ENCODE assay signal across 7 mouse cellular contexts in genomic region chr6:82723321-82723720, GRCm38 (mm10). TPM values are rescaled to one million over a fixed set of nuclear protein-coding genes. Genes with fewer than 3 reads are reported as not detected.
DNase-seq lines count a peak whose midpoint lies in the region; ATAC-seq and TF ChIP-seq lines count a peak whose summit lies in the region.

No protein-coding gene starts in this region.

- H3K9ac ChIP-seq in liver, postnatal 0 days (replicated peaks), result no peak overlapping the region
- peak overlapping the region; percentile 61 for H3K9ac ChIP-seq in embryonic facial prominence, embryonic 13.5 days
- peak overlapping the region; percentile 36 for H3K9ac ChIP-seq in lung, embryonic 14.5 days

- TF ChIP-seq EP300 in liver, postnatal 0 days (IDR thresholded peaks at IDR 0.05; ENCODE audit: low read depth), result no peak

- H3K4me2 ChIP-seq in liver, postnatal 0 days (ENCODE audit: low read depth, low read length), result no peak overlapping the region
- no peak overlapping the region for H3K4me2 ChIP-seq in embryonic facial prominence, embryonic 13.5 days
- H3K4me2 ChIP-seq in lung, embryonic 14.5 days, result no peak overlapping the region

- H3K9me3 ChIP-seq in liver, postnatal 0 days (ENCODE audit: low read length), result no peaks in the 10 kb centered on the region
- H3K9me3 ChIP-seq in embryonic facial prominence, embryonic 13.5 days, result no peaks in the 10 kb centered on the region
- no peaks in the 10 kb centered on the region for H3K9me3 ChIP-seq in lung, embryonic 14.5 days (ENCODE audit: low read depth, low read length)

- no peaks in the 10 kb centered on the region for H3K27me3 ChIP-seq in liver, postnatal 0 days (ENCODE audit: insufficient read depth, low read length)
- H3K27me3 ChIP-seq in embryonic facial prominence, embryonic 13.5 days, result no peaks in the 10 kb centered on the region
- no peaks in the 10 kb centered on the region for H3K27me3 ChIP-seq in lung, embryonic 14.5 days (ENCODE audit: insufficient read depth, low read length)

- peaks cover 19% of the 10 kb centered on the region for H3K36me3 ChIP-seq in liver, postnatal 0 days (replicated peaks; ENCODE audit: insufficient read depth, low read length)
- H3K36me3 ChIP-seq in embryonic facial prominence, embryonic 13.5 days, result peaks cover 37% of the 10 kb centered on the region
- H3K36me3 ChIP-seq in lung, embryonic 14.5 days (ENCODE audit: insufficient read depth), result peaks cover 30% of the 10 kb centered on the region

- WGBS in liver, postnatal 0 days (ENCODE audit: insufficient replicate concordance), result 69% methylated on average over 5 of the region's 5 CpGs
- 31% methylated on average over 5 of the region's 5 CpGs for WGBS in embryonic facial prominence, embryonic 13.5 days
- WGBS in lung, embryonic 14.5 days, result 20% methylated on average over 5 of the region's 5 CpGs

- intact Hi-C loops in left cerebral cortex, adult 2 months (cut with DNase I), result no loop called here

- no peak overlapping the region for H3K27ac ChIP-seq in liver, postnatal 0 days (ENCODE audit: low read depth)
- peak overlapping the region; percentile 84 for H3K27ac ChIP-seq in embryonic facial prominence, embryonic 13.5 days
- H3K27ac ChIP-seq in lung, embryonic 14.5 days (ENCODE audit: low read depth), result peak overlapping the region; percentile 90
- H3K27ac ChIP-seq in left cerebral cortex, adult 2 months, result no peak overlapping the region

- peak; percentile 28 for DNase-seq in liver
- no peak for DNase-seq in liver, postnatal 0 days
- peak; percentile 83 for DNase-seq in lung, embryonic 14.5 days
- DNase-seq in yolk sac, embryonic 10.5 days (ENCODE audit: low spot score), result peak; percentile 58
- DNase-seq in ovary, postnatal 14 days (ENCODE audit: low spot score), result no peak
- DNase-seq in left cerebral cortex, adult 2 months (ENCODE audit: extremely low spot score in 1 of 2, low spot score in 2 of 2), result no peak

- ATAC-seq in liver, postnatal 0 days, result no peak
- peak; percentile 61; the same call in 1 of the 2 replicates for ATAC-seq in embryonic facial prominence, embryonic 13.5 days (ENCODE audit: insufficient number of reproducible peaks, insufficient read depth, low FRiP score, low TSS enrichment, low read depth)
- ATAC-seq in lung, embryonic 14.5 days (ENCODE audit: insufficient read depth), result peak; percentile 89

- TF ChIP-seq CTCF in liver, postnatal 0 days (IDR thresholded peaks at IDR 0.05; ENCODE audit: low read depth), result no peak
- TF ChIP-seq CTCF in lung, embryonic 14.5 days (IDR thresholded peaks at IDR 0.05; ENCODE audit: low read depth), result no peak
- no peak for TF ChIP-seq CTCF in left cerebral cortex, adult 2 months (IDR thresholded peaks at IDR 0.05)

- H3K4me1 ChIP-seq in liver, postnatal 0 days (ENCODE audit: insufficient read depth), result no peaks in the 10 kb centered on the region
- peaks cover 14% of the 10 kb centered on the region for H3K4me1 ChIP-seq in embryonic facial prominence, embryonic 13.5 days
- peaks cover 11% of the 10 kb centered on the region for H3K4me1 ChIP-seq in lung, embryonic 14.5 days (ENCODE audit: insufficient read depth)

- no peak overlapping the region for H3K4me3 ChIP-seq in liver, postnatal 0 days (ENCODE audit: low read depth, low read length)
- no peak overlapping the region for H3K4me3 ChIP-seq in embryonic facial prominence, embryonic 13.5 days
- no peak overlapping the region for H3K4me3 ChIP-seq in lung, embryonic 14.5 days (ENCODE audit: low read depth, low read length)
- H3K4me3 ChIP-seq in left cerebral cortex, adult 2 months, result no peak overlapping the region

RNA-seq across cellular contexts. Expression of gene Pole4, which starts 18.2 kb away (rescaled TPM):
- polyA plus RNA-seq in liver, postnatal 0 days (2015; fragmentation: Nextera tagmentation; extraction: Ambion mirVana), result 87.7 and 87.9 TPM in 2 replicates
- polyA plus RNA-seq in embryonic facial prominence, embryonic 13.5 days (2015; fragmentation: Nextera tagmentation; extraction: Ambion mirVana), result 108 and 109 TPM in 2 replicates
- polyA plus RNA-seq in lung, embryonic 14.5 days (2014; fragmentation: Nextera tagmentation; extraction: Ambion mirVana), result 116 and 119 TPM in 2 replicates
- total RNA-seq in left cerebral cortex, adult 2 months (2021), result 10 to 100 TPM; 26.0 to 31.6 TPM

RNA-seq across cellular contexts. Expression of gene Hk2, which starts 50.9 kb away (rescaled TPM):
- polyA plus RNA-seq in liver, postnatal 0 days (2015; fragmentation: Nextera tagmentation; extraction: Ambion mirVana), result 3.0 and 3.3 TPM in 2 replicates
- polyA plus RNA-seq in embryonic facial prominence, embryonic 13.5 days (2015; fragmentation: Nextera tagmentation; extraction: Ambion mirVana), result 20.5 and 21.8 TPM in 2 replicates
- 22.4 and 23.5 TPM in 2 replicates for polyA plus RNA-seq in lung, embryonic 14.5 days (2014; fragmentation: Nextera tagmentation; extraction: Ambion mirVana)
- total RNA-seq in left cerebral cortex, adult 2 months (2021), result 1 to 10 TPM; 2.9 to 4.1 TPM

Comparison
In these comparisons a context has a peak if more than half of its experiments do, and no peak if none do; other contexts are left out.
1. DNase-seq: peak in liver (single experiment), lung, embryonic 14.5 days (single experiment) and yolk sac, embryonic 10.5 days (single experiment); none in liver, postnatal 0 days (single experiment), ovary, postnatal 14 days (single experiment) and left cerebral cortex, adult 2 months (0 of 2).
2. H3K27ac ChIP-seq: peak in embryonic facial prominence, embryonic 13.5 days (single experiment) and lung, embryonic 14.5 days (single experiment); none in liver, postnatal 0 days (single experiment) and left cerebral cortex, adult 2 months (single experiment).